Mouse (Mus musculus) kidney, postnatal 14 days (tissue): ENCODE results near the gene Arhgap8.
"Not testable (repeated sequence)": the region's sequence is repeated elsewhere in the genome, so short reads cannot be mapped to it uniquely, and the experiment has no call there.

Experiments used
- DNase-seq: peaks from one replicate; pipeline ENCODE4 v3.0.0; 2022; ENCODE audit warnings: mixed read lengths

The Arhgap8 gene

GRCm38 (mm10) chr15:84736346-84736993, 16.6 kb downstream of the Arhgap8 start:
- no peak for DNase-seq

DNA sequence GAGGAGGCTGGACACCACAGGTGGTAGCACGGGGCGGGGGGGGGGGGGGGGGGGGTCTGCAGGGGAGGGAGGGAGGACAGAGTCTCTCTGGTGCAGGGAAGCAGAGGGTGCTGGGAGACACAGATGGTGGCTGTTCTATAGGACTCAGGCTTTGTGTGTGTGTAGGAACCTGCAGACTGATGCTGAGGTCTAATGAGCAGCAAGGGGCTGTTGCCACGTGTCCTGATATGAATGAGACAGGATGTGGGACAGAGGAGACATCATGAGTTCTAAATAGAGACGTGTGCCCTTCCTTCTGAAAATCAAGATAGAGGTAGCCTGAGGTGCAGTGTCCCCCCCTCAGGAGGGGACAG, 17.1 kb downstream of the Arhgap8 start:
- no peak for DNase-seq

- DNase-seq = no peak
Observed at GRCm38 (mm10) chr15:84738246-84738645, 18.4 kb downstream of the Arhgap8 start.

DNA sequence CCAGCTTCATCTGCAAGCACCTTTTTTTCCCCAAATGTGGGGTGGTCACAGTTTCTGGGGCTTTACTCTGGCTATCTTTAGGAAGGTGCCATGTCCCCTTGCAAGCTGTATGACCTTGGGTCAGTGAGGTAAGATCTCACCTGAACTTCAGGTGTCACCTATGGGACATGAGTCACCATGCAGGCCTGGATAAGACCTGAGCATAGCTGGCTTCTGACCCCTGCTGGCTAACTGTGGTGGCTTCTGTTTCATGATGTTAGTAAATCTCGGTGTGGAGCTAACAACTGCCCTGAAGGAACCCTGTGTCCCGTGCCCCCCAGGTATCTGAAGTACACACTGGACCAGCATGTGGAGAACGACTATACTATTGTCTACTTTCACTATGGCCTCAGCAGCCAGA, 21.7 kb downstream of the Arhgap8 start:
- DNase-seq = no peak

DNA sequence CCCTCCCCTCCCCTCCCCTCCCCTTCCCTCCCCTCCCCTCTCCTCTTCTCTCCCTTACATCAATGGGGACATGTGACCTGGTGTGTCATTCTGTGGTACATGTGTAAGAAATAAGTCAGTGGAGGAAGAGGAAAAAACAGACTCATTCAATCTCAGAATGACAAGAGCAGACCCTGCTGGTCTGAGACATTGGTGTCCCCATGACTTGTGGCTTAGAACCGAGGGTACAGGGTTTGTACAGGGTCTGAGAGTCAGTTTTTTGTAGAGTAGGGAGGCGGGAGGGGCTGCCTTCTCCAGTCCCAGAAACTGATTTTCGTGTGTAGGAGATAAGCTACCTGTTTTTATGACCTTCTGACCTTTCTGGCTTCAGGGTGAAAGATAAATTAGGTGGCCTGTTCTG, 23.5 kb downstream of the Arhgap8 start:
- no peak for DNase-seq

GRCm38 (mm10) chr15:84744308-84744707, 24.5 kb downstream of the Arhgap8 start:
- no peak for DNase-seq

GRCm38 (mm10) chr15:84745831-84746230, 26.0 kb downstream of the Arhgap8 start:
- no peak for DNase-seq

- DNase-seq = peak; percentile 80
Observed at GRCm38 (mm10) chr15:84754987-84755386, 35.1 kb downstream of the Arhgap8 start.

GRCm38 (mm10) chr15:84756426-84756825, 36.6 kb downstream of the Arhgap8 start:
- no peak for DNase-seq

DNA sequence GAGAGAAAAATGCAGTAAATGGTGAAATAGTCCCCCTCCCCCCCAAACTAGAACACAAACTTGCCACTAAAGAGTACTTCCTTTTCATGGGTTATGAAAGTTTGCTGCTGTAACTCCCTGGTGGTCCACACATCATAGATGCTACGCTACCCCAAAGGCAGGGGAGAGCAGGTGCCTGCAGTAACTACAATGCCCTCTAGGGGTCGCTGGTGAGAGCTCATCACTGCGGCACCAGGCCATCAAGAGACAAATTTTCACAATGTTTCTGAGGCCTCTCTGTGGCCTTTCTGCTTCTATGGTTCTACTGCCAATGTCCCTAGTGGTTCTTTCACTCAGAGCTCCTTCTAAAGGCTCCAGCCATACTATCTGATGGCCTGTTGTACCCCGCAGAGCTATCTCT, 38.6 kb downstream of the Arhgap8 start:
- no peak for DNase-seq

- DNase-seq = no peak
Observed at GRCm38 (mm10) chr15:84762712-84763422, 43.0 kb downstream of the Arhgap8 start.

GRCm38 (mm10) chr15:84763423-84763812, 43.6 kb downstream of the Arhgap8 start:
- no peak for DNase-seq

DNA sequence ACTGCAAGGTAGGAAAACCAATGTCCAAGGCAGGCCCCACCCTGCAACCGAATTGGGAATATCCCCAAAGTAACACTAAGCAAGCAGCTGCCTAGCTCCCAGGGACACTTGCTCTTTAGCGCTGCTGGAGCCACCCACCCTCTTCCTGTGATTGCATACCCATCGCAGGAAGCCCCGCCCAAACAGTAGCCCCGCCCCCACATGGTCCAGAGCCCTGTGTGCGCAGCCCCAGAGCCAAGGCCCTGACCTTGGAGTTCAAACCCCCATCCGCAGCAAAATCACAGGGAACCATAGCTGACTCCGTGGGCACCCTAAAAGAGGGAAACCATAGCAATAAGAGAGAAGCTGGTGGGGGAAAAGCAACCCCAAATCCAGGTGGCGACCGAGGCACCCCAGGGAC, 46.8 kb downstream of the Arhgap8 start:
- no peak for DNase-seq

GRCm38 (mm10) chr15:84768531-84768930, 48.7 kb downstream of the Arhgap8 start:
- not testable (repeated sequence) for DNase-seq

DNA sequence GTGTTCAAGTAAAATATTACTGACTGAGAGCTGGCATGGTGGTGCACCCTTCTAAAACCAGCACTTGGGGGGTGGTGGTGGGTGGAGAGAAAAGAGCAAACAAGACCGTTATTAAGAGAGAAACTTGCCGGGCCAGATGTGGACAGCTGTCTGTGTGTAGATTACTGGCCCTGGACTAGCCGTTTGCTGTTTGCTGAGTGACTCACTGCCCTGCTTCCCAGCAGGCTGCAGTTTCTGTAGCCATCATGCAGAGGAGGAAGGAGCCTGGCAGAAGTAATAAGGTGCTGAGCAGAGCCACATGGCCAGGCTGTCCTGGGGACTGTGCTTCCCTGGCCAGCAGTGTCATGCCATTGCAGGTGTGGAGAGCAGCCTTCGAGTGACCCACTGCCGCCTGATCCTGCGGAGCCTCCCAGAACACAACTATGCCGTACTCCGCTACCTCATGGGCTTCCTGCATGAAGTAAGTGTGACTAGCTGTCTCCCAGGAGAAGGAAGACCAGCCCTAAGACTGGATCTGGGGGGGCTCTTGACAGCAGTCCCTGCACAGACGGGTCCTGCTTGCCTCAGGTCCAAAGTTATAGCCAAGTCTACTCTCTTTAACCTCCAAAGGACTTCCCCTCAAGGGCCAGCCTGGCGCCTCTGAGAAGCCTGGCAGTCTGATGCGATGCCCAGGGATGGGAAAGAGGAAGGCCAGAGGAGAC, 49.9 kb downstream of the Arhgap8 start:
- DNase-seq = no peak

DNA sequence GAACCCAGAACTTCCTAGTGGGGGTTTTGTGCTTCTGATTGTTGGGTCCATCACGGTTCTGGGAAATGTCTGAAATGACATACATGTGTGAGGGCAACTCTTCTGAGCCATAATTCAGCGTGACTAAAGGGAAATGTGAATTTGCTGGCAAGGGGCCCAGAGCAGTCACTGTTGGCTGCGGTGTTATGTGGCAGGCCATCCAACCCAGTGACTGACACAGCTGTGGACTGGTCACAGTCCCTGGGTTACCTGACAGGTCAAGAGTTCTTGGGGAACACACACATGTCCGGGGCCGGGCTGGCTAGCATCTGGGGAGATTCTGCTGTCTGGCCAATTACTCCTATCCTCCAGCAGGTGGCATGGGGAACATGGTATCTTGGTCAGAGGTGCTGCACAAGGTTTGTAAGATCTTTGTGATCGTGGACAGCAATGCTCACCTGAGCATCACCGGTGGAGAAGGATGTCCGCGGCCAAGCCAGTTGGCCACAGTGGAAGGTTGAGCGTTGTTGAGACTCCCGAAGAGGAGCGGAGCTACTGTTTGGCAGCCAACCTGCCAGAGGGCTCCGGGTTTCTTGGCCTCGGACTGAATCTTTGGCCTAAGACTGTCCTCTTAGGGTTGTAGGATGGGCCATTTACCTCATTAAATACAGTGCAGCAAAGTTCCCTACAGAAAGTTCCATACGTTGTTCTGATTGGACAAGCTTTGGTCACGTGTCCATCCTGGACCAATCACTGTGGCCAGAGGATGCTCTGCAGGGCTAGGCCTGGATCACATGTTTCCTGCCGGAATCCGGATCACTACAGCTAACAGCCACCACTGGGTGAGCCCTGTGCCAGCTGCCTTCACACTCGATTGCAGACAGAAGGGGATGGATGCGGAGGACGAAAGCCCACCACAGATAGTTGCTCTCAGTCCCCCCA, 52.6 kb downstream of the Arhgap8 start:
- DNase-seq = no peak

DNA sequence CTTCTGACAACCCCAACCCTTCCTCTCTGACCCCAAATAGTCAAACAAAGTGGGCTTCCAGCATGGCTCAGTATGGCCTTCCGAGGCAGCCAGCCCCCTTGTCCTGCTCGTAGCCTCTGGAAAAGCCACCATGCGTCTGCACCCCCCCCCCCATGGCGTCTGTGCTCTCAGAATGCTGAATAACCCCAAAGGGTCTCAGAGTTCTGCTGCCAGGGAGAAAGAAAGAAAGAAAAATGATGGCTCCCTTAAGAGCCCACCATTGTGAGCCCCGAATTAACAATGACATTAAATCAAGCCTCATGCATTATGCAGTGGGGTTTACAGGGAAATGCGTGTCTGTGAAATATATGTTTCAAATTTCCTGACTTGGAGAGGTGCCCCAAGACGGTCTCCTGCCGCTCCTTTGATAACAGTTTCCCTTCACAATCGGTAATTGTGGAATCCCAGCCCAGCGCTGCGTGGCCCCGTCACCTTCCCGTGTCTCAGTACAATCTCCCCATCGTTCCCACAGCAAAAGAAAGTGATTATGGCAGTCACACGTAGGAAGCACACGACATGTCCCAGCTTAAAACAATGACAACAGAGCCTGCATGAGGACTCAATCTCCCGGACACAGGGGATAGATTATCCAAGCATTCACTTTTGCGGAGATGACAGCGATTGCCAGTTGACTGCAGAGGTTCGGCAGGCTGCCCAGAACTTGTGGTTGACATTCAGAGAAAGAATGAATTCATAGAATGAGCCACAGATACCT, 55.7 kb downstream of the Arhgap8 start:
- no peak for DNase-seq

DNA sequence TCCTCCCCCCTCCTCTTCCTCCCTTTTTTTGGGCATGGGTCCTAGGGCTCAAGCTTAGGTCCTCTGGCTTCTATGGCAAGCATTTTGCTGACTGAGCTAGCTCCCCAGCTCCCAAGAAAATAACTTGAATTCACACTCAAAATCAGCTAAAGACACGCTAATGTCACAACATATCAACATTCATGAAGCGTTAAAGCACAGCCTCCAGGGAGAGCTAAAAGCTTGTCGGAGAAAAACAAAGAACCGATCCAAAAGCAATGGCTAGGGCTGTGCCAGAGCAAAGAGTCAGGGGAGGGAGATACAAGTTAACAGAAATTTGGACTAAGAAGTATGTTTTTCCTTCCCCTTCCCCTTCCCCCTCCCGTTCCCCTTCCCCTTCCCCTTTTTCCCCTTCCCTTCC, 58.7 kb downstream of the Arhgap8 start:
- no peak for DNase-seq

DNA sequence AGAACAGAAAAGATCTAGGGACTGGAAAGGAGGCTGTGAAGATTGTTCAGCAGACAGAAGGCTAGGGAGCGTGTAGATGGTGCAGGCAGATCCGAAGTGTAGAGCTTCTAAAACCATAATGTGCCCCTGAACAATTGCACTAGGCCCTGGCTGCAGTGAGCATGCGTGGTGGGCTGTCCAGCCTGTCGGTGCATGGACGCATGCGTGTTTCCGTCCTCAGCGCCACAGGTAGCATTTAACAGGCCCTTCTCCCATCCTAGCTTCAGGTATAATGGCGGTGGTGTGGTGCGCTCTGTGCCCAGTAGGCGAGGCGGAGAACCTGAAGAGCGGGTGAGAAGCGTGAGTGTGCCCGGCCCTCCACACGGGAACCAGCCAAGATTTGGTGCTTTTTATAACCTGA, 65.0 kb downstream of the Arhgap8 start:
- DNase-seq = no peak

GRCm38 (mm10) chr15:84787161-84787560, 67.3 kb downstream of the Arhgap8 start:
- DNase-seq = no peak

DNA sequence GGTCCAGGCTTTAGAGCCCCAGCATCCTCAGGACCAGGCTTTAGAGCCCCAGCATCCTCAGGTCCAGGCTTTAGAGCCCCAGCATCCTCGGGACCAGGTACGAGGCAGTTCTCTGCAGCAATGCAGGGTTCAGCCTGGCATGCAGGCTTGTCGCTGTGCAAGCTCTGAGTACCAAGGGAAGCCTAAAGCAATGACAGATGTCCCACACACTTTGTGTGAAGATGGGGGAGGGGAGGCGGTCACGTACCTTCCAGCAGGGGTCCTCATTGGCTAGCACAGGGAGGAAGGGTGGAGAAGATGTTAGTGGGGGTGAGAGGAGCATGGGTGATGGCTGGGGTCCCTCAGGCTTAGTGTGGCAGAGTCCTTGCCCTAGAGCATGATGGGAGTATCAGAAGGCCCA, 73.8 kb downstream of the Arhgap8 start:
- DNase-seq = no peak

DNA sequence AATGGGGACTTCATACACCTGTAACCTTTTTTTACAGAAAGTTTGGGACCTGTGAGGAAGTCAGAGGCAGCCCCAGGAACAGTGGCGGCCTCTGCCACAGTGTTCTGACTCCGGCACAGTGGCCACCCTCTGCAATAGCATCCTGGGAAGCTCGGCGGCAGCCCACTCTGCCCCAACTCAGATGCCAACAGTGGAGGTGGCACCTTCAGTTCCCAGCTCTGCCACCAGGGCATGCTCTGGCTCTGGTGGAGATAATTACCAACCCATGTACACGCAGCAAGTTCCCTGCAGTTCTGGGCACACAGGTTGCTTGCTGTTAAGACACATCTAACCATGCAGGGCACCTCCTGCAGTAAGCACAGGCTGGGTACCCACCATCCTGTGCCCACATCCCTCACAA, 80.3 kb downstream of the Arhgap8 start:
- DNase-seq = peak; percentile 12
